Mouse (Mus musculus): Measurements from ENCODE around the gene Mr1. TPM values are rescaled to one million over a fixed set of nuclear protein-coding genes. Genes with fewer than 3 reads are reported as not detected.
A peak's percentile ranks its signal among the peaks of the same experiment; 100 is the strongest.

Gene Mr1
- polyA plus RNA-seq, 1 experiment from 2014 or later, result 3.8 TPM

GRCm38 (mm10) chr1:155121977-155122939 is 24.4 kb downstream of the Mr1 start:
- no peak overlapping the region for H3K9ac ChIP-seq (ENCODE audit: low read depth, low read length)
- no peaks in the 10 kb centered on the region for H3K36me3 ChIP-seq (ENCODE audit: control insufficient read depth, insufficient read depth, low read length)
- no peak for ATAC-seq (replicated peaks; ENCODE audit: insufficient number of reproducible peaks, low FRiP score, low TSS enrichment)
- no peaks in the 10 kb centered on the region for H3K27me3 ChIP-seq (ENCODE audit: control insufficient read depth, insufficient read depth, low read length)
- H3K4me3 ChIP-seq (ENCODE audit: low read depth, low read length), result no peak overlapping the region
- no peak overlapping the region for H3K27ac ChIP-seq (ENCODE audit: low read depth, low read length)
- no peak overlapping the region for H3K4me2 ChIP-seq
- no peaks in the 10 kb centered on the region for H3K4me1 ChIP-seq (ENCODE audit: control insufficient read depth, insufficient read depth, low read length)
- 76% methylated on average over 21 of the region's 21 CpGs for WGBS (ENCODE audit: insufficient replicate concordance)
- H3K9me3 ChIP-seq (replicated peaks; ENCODE audit: control insufficient read depth, low read length), result no peaks in the 10 kb centered on the region

DNA sequence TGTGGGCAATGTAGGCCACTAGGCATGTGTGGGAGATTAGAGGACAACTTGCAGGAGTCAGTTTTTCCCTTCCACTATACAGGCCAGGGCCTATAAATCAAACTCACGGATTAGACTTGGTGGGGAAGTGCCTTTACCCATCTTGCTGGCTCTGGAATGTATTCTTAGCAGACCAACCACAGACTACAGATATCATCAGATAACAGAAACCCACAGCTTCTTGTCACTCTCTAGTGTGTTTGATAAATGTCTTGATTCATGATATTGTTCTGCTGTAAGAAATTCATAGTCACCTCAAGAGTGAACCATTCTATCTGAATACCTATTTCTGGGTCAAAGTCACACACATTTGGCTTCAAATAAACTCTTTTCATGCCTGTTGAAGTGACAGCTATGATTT is 26.9 kb downstream of the Mr1 start:
- no peak overlapping the region for H3K4me2 ChIP-seq
- no peaks in the 10 kb centered on the region for H3K36me3 ChIP-seq (ENCODE audit: control insufficient read depth, insufficient read depth, low read length)
- no peaks in the 10 kb centered on the region for H3K9me3 ChIP-seq (replicated peaks; ENCODE audit: control insufficient read depth, low read length)
- 63% methylated on average over 1 of the region's 1 CpGs for WGBS (ENCODE audit: insufficient replicate concordance)
- peaks cover under 1% of the 10 kb centered on the region; the same call in 1 of the 2 replicates for H3K4me1 ChIP-seq (ENCODE audit: control insufficient read depth, insufficient read depth, low read length)
- ATAC-seq (replicated peaks; ENCODE audit: insufficient number of reproducible peaks, low FRiP score, low TSS enrichment), result no peak
- H3K9ac ChIP-seq (ENCODE audit: low read depth, low read length), result no peak overlapping the region
- H3K27me3 ChIP-seq (ENCODE audit: control insufficient read depth, insufficient read depth, low read length), result 0 out of 2 replicates have a peak, but pooled peaks cover 2% of the 10 kb centered on the region
- no peak overlapping the region for H3K4me3 ChIP-seq (ENCODE audit: low read depth, low read length)
- H3K27ac ChIP-seq (ENCODE audit: low read depth, low read length), result no peak overlapping the region

- H3K4me3 ChIP-seq (ENCODE audit: low read depth, low read length), result no peak overlapping the region
- H3K36me3 ChIP-seq (ENCODE audit: control insufficient read depth, insufficient read depth, low read length), result no peaks in the 10 kb centered on the region
- no peak overlapping the region for H3K9ac ChIP-seq (ENCODE audit: low read depth, low read length)
- 16% methylated on average over 3 of the region's 3 CpGs for WGBS (ENCODE audit: insufficient replicate concordance)
- H3K4me1 ChIP-seq (ENCODE audit: control insufficient read depth, insufficient read depth, low read length), result peaks cover 33% of the 10 kb centered on the region
- no peak overlapping the region for H3K4me2 ChIP-seq
- no peak for ATAC-seq (replicated peaks; ENCODE audit: insufficient number of reproducible peaks, low FRiP score, low TSS enrichment)
- H3K27ac ChIP-seq (ENCODE audit: low read depth, low read length), result no peak overlapping the region
- H3K27me3 ChIP-seq (ENCODE audit: control insufficient read depth, insufficient read depth, low read length), result 0 out of 2 replicates have a peak, but pooled peaks cover 2% of the 10 kb centered on the region
- no peaks in the 10 kb centered on the region for H3K9me3 ChIP-seq (replicated peaks; ENCODE audit: control insufficient read depth, low read length)
These were observed 32.7 kb downstream of the Mr1 start for GRCm38 (mm10) chr1:155113946-155114345.

- H3K9ac ChIP-seq (ENCODE audit: low read depth, low read length), result no peak overlapping the region
- H3K27ac ChIP-seq (ENCODE audit: low read depth, low read length), result no peak overlapping the region
- no peak for ATAC-seq (replicated peaks; ENCODE audit: insufficient number of reproducible peaks, low FRiP score, low TSS enrichment)
- no peak overlapping the region for H3K4me2 ChIP-seq
- 0 out of 2 replicates have a peak, but pooled peaks cover 2% of the 10 kb centered on the region for H3K27me3 ChIP-seq (ENCODE audit: control insufficient read depth, insufficient read depth, low read length)
- no peaks in the 10 kb centered on the region for H3K36me3 ChIP-seq (ENCODE audit: control insufficient read depth, insufficient read depth, low read length)
- 74% methylated on average over 1 of the region's 1 CpGs for whole genome bisulfite sequencing (ENCODE audit: insufficient replicate concordance)
- no peaks in the 10 kb centered on the region for H3K9me3 ChIP-seq (replicated peaks; ENCODE audit: control insufficient read depth, low read length)
- H3K4me3 ChIP-seq (ENCODE audit: low read depth, low read length), result no peak overlapping the region
- peaks cover 39% of the 10 kb centered on the region for H3K4me1 ChIP-seq (ENCODE audit: control insufficient read depth, insufficient read depth, low read length)
These were observed 33.7 kb downstream of the Mr1 start for GRCm38 (mm10) chr1:155112875-155113274.

DNA sequence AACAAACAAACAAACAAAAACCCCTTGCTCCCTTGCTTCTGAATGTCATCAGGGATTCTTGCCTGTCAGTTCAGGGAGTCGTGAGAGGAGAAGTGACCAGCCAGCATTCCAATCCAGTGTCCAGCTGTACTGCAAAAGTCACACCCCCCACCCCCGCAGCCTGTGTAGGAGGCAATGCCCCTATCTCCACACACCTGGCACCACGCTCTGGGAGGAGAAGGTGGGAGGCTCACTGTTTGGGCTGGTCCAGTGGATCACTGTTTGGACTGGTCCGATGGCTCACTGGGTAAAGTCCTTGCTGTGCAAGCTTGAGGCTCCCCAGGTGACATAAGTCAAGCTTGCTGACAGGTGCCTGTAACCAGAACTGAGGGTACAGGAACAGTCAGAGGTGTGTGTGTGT is 34.5 kb downstream of the Mr1 start:
- H3K36me3 ChIP-seq (ENCODE audit: control insufficient read depth, insufficient read depth, low read length), result no peaks in the 10 kb centered on the region
- H3K4me2 ChIP-seq, result no peak overlapping the region
- peaks cover 39% of the 10 kb centered on the region for H3K4me1 ChIP-seq (ENCODE audit: control insufficient read depth, insufficient read depth, low read length)
- 0 out of 2 replicates have a peak, but pooled peaks cover 2% of the 10 kb centered on the region for H3K27me3 ChIP-seq (ENCODE audit: control insufficient read depth, insufficient read depth, low read length)
- H3K4me3 ChIP-seq (ENCODE audit: low read depth, low read length), result no peak overlapping the region
- no peak for ATAC-seq (replicated peaks; ENCODE audit: insufficient number of reproducible peaks, low FRiP score, low TSS enrichment)
- WGBS (ENCODE audit: insufficient replicate concordance), result 34% methylated on average over 4 of the region's 4 CpGs
- H3K9me3 ChIP-seq (replicated peaks; ENCODE audit: control insufficient read depth, low read length), result no peaks in the 10 kb centered on the region
- no peak overlapping the region for H3K9ac ChIP-seq (ENCODE audit: low read depth, low read length)
- H3K27ac ChIP-seq (ENCODE audit: low read depth, low read length), result no peak overlapping the region

- 27% methylated on average over 6 of the region's 6 CpGs for WGBS (ENCODE audit: insufficient replicate concordance)
- H3K27ac ChIP-seq (ENCODE audit: low read depth, low read length), result no peak overlapping the region
- H3K4me3 ChIP-seq (ENCODE audit: low read depth, low read length), result no peak overlapping the region
These were observed 35.1 kb downstream of the Mr1 start for GRCm38 (mm10) chr1:155111491-155111890.

DNA sequence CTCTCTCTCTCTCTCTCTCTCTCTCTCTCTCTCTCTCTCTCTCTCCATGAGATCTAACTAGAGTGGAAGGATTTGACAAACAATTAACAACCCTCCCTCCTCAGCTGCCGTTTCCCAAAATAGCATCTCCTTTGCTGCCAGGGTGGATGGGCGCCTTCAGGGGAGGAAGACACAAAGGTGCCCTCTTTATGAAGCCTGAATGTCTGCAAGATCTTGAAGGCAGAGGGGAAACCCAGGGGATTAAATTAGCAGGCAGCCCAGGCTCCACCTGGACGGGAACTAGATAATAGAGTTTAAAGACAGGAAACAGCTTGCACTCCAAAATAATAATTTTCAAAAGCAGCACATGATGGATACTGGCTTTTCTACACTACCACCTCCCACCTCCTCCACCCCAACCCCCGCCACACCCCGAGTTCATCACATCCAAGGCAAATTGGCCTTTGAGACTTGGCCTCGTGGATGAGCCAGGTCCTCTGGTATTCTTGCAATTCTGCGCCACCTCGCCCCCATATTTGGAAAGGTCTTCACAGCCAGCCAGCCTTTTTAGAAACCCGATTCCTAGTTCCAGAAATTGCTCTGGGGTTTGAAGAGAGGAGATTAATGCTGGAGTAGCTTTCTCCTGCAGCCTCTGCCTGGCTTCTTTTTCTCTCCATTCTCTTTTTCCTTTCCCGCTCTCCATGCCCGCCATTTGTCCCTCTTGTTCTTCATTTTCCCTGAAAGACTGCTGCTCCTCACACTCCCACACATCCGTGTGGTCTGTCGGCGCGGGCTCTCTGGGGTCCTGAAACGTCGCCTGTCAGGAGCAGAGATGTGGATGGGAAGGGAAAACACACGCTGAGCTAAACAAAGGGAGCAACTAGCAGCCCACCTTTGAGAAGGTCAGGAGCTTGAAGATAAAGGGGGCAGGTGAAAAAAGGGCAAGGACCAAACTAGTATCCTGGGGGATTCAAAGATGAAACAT is 36.9 kb downstream of the Mr1 start:
- peak overlapping the region; percentile 78 for H3K27ac ChIP-seq (ENCODE audit: low read depth, low read length)
- H3K4me3 ChIP-seq (ENCODE audit: low read depth, low read length), result 0 out of 2 replicates have a peak overlapping the region, but pooled peaks have one; percentile 4
- H3K36me3 ChIP-seq (ENCODE audit: control insufficient read depth, insufficient read depth, low read length), result no peaks in the 10 kb centered on the region
- H3K27me3 ChIP-seq (ENCODE audit: control insufficient read depth, insufficient read depth, low read length), result no peaks in the 10 kb centered on the region
- ATAC-seq (replicated peaks; ENCODE audit: insufficient number of reproducible peaks, low FRiP score, low TSS enrichment), result no peak
- H3K9ac ChIP-seq (ENCODE audit: low read depth, low read length), result peak overlapping the region; percentile 55; the same call in 1 of the 2 replicates
- H3K4me2 ChIP-seq, result peak overlapping the region; percentile 45
- peaks cover 38% of the 10 kb centered on the region for H3K4me1 ChIP-seq (ENCODE audit: control insufficient read depth, insufficient read depth, low read length)
- 15% methylated on average over 18 of the region's 18 CpGs for WGBS (ENCODE audit: insufficient replicate concordance)
- H3K9me3 ChIP-seq (replicated peaks; ENCODE audit: control insufficient read depth, low read length), result no peaks in the 10 kb centered on the region

More at GRCm38 (mm10) chr1:155111491-155111890, 35.1 kb downstream of the Mr1 start:
- ATAC-seq (replicated peaks; ENCODE audit: insufficient number of reproducible peaks, low FRiP score, low TSS enrichment), result no peak
- H3K9me3 ChIP-seq (replicated peaks; ENCODE audit: control insufficient read depth, low read length), result no peaks in the 10 kb centered on the region
- peaks cover 39% of the 10 kb centered on the region for H3K4me1 ChIP-seq (ENCODE audit: control insufficient read depth, insufficient read depth, low read length)
- no peak overlapping the region for H3K4me2 ChIP-seq
- 0 out of 2 replicates have a peak, but pooled peaks cover 2% of the 10 kb centered on the region for H3K27me3 ChIP-seq (ENCODE audit: control insufficient read depth, insufficient read depth, low read length)
- no peaks in the 10 kb centered on the region for H3K36me3 ChIP-seq (ENCODE audit: control insufficient read depth, insufficient read depth, low read length)
- H3K9ac ChIP-seq (ENCODE audit: low read depth, low read length), result no peak overlapping the region

DNA sequence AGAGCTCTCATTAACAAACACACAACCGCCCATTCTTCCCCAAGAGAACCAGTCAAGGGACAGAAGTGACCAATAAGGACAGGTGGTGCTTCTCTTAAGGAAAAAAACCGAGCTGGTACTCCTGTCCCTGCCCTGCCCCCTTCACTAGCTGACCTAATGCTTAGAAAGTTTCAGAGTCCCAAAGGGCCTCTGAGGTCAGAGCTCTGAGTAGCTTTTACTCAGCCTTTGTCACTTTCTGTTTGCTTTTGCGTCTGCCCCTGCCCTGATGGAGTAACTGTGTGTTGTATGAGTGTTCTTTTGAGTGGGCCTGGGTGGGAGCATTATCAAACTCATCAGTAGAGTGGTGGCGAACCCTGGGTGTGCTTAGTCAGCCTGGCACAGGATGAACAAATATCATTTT is 38.2 kb downstream of the Mr1 start:
- H3K27ac ChIP-seq (ENCODE audit: low read depth, low read length), result no peak overlapping the region

More for the DNA sequence above, 38.2 kb downstream of the Mr1 start:
- Histone ChIP-seq H3K4me3 (ENCODE audit: low read depth, low read length) (no peak overlapping the region), H3K4me2 (no peak overlapping the region), H3K27me3 (ENCODE audit: control insufficient read depth, insufficient read depth, low read length) (no peaks in the 10 kb centered on the region), H3K9ac (ENCODE audit: low read depth, low read length) (no peak overlapping the region; the same call in 1 of the 2 replicates), H3K9me3 (replicated peaks; ENCODE audit: control insufficient read depth, low read length) (no peaks in the 10 kb centered on the region), H3K4me1 (ENCODE audit: control insufficient read depth, insufficient read depth, low read length) (peaks cover 27% of the 10 kb centered on the region), H3K36me3 (ENCODE audit: control insufficient read depth, insufficient read depth, low read length) (no peaks in the 10 kb centered on the region)
- 36% methylated on average over 4 of the region's 4 CpGs for whole genome bisulfite sequencing (ENCODE audit: insufficient replicate concordance)
- ATAC-seq (replicated peaks; ENCODE audit: insufficient number of reproducible peaks, low FRiP score, low TSS enrichment), result no peak
